Mouse (Mus musculus) lung, adult 2 months (tissue): ENCODE results near the gene Kif11.

Experiments used
- CTCF ChIP-seq: fragments of 200-500 bp; IDR thresholded peaks from 2 replicates; pipeline ENCODE4 v1.5.1; 2011; ENCODE audit warnings: mild to moderate bottlenecking, low read length, control low read depth; ENCODE audit not compliant: insufficient read depth
- POLR2A ChIP-seq: fragments of 200-500 bp; IDR thresholded peaks from 2 replicates; pipeline ENCODE4 v1.6.1; 2011; ENCODE audit warnings: low read depth, mild to moderate bottlenecking, control low read depth, low read length, borderline replicate concordance; ENCODE audit errors: extremely low read depth

DNA sequence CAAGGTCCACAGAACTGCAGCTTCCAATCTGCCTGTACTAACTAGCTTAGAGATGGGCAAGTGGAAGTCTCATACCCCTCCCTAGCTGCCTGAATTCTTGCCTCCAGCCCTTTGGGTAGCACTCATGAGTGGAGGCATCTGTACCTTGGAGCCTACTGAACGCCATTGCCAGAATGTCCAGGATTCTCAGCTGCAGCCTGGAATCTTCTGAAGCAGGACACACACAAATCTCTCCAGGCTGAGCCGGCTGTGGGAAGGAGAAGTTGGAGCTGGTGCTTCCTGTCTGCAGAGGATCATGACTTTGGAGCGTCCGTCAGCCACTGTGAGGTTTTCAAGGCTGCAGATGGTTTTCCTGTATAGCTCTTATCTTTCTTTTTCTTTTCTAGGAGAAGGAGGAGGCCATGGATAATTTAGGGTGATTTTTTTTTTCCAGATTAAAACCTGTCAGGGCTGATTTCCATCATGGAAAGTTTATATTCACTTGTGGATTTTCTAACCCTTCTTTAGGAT lies 67.5 kb downstream of the Kif11 start:
- no peak for TF ChIP-seq POLR2A
- TF ChIP-seq CTCF: no peak
